Mouse (Mus musculus): ENCODE data around the gene Spi1.

DNA sequence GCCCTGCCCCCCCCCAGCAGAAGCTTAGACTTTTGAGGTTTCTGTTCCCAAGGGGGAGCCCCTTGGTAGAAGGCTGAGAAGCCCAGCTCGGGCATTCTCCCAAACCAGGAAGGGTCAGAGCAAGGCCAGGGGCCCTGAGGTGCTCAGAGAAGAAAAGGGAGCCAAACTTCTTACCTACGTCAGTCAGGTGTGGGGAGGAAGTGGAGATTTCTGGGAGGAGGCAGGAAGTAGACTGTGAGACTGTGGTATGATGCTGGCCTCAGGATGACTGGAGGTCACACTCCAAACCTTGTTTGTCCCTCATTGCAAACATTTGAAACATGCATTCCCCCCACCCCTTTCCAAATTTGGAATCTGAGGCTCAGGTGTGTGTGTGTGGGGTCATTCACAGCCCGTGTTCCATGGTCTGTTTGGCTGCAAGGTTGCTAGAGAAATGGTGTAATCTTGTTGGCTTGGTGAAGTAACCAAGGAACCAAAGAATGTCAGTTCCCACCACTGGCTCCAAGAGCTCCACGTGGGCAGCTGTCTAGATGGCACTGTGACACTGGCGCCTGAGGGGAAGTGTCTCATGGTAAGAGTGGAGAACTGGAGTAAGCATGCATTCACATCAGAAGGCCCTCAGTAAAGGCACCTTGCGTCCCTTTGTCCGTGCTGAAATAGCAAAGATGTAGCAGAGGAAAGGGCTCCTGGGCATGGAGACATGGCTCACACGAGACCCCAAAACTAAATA lies 1.2 kb upstream of the Spi1 start:
- TF ChIP-seq CTCF (IDR thresholded peaks at IDR 0.05; ENCODE audit: low read depth, low read length) (no peak), POLR2A (IDR thresholded peaks at IDR 0.05; ENCODE audit: extremely low read depth, insufficient read depth, low read length) (no peak)

All from liver, adult 2 months (tissue).